Mouse (Mus musculus) olfactory bulb, adult 2 months (tissue): ENCODE results near the gene Ankrd44.

ENCODE experiments used
- CTCF ChIP-seq: fragments of 200-500 bp; IDR thresholded peaks from 2 replicates; pipeline ENCODE4 v1.5.1; 2012; ENCODE audit warnings: low read depth, mild to moderate bottlenecking, low read length, moderate library complexity; ENCODE audit not compliant: insufficient read depth
- POLR2A ChIP-seq: fragments of 200-500 bp; IDR thresholded peaks from 2 replicates; pipeline ENCODE4 v1.6.1; 2012; ENCODE audit warnings: mild to moderate bottlenecking, low read depth, low read length, moderate library complexity; ENCODE audit not compliant: insufficient read depth

GRCm38 (mm10) chr1:54744171-54744570 lies 182.0 kb downstream of the Ankrd44 start:
- TF ChIP-seq CTCF (no peak), POLR2A (no peak)
